Mouse (Mus musculus): ENCODE measurements around the gene Slfn9. TPM values are rescaled to one million over a fixed set of nuclear protein-coding genes. Genes with fewer than 3 reads are reported as not detected.
A peak's percentile ranks its signal among the peaks of the same experiment; 100 is the strongest.
"Not testable (repeated sequence)": the region's sequence is repeated elsewhere in the genome, so short reads cannot be mapped to it uniquely, and the experiment has no call there.

The Slfn9 gene
- 18.6 and 20.7 TPM in 2 replicates for polyA plus RNA-seq (2015; fragmentation: Nextera tagmentation; extraction: Ambion mirVana)

DNA sequence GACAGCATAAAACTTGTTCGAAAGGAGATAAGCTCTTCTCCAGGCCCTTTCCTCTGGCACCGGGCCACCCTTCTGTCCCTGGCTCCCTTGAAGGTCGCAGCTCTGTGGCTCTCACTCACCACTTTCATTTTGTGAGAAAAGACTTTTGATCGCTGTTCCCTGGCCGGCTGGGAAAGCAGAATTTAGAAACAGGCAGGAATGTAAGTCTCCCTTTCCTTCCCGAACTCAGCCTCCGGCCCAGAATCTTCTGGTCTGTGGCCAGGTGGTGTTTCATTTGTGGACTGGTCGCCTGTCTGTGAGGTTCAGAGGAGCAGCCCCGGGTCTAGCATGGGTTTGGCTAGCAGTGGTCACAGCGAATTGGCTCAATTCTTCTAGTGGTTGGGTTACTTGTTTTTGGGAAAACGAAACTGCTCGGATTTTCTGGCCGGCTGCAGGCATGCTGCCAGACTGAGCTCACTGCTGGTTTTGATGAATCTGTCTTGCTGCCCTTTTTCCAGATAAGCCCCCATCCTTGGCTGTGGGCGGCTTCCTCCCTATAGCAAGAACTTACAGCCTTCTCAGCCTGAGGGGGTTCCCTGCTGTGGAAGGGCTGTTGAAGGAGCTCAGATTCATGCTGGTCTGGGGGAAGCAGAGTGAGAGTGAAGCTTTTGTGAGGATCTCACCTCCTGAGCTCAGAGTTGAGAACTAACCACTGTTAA lies at the start of gene Slfn9:
Gene Slfn9, minus strand, starts transcription at position 362 of the 698 bp plus-strand sequence.
- 5% methylated on average over 14 of the region's 14 CpGs for WGBS
- ATAC-seq (replicated peaks; ENCODE audit: low FRiP score), result peak; percentile 22; the same call in 1 of the 2 replicates
- Histone ChIP-seq H3K4me2 (peak within 1 kb of the TSS; percentile 89), H3K27me3 (no peaks in the 10 kb centered on the region), H3K4me1 (peaks cover 21% of the 10 kb centered on the region), H3K4me3 (replicated peaks) (peak within 1 kb of the TSS; percentile 55), H3K9ac (peak within 1 kb of the TSS; percentile 52), H3K9me3 (replicated peaks) (no peaks in the 10 kb centered on the region), H3K27ac (peak within 1 kb of the TSS; percentile 80), H3K36me3 (peaks cover 8% of the 10 kb centered on the region; the same call in 1 of the 2 replicates)

DNA sequence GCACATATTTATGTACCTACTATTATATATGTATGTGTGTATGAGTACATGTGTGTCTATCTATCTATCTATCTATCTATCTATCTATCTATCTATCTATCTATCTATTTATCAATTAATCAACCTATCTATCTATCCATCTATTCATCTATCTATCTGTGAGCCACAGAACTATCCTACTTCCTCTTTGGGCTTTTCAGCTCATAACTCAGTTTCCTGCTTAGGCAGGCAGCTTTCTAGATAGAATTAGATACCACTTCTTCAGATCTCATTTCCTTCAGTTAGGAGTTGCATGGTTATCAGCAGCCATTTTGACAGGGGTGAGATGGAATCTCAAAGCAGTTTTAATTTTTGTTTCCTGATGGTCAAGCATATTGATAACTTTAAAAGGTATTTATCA lies 49.4 kb upstream of the Slfn9 start:
- Histone ChIP-seq H3K4me3 (replicated peaks) (no peak overlapping the region), H3K9me3 (replicated peaks) (no peaks in the 10 kb centered on the region), H3K27ac (no peak overlapping the region), H3K36me3 (no peaks in the 10 kb centered on the region), H3K9ac (no peak overlapping the region), H3K4me2 (no peak overlapping the region), H3K27me3 (no peaks in the 10 kb centered on the region), H3K4me1 (no peaks in the 10 kb centered on the region)
- ATAC-seq (replicated peaks; ENCODE audit: low FRiP score), result no peak

DNA sequence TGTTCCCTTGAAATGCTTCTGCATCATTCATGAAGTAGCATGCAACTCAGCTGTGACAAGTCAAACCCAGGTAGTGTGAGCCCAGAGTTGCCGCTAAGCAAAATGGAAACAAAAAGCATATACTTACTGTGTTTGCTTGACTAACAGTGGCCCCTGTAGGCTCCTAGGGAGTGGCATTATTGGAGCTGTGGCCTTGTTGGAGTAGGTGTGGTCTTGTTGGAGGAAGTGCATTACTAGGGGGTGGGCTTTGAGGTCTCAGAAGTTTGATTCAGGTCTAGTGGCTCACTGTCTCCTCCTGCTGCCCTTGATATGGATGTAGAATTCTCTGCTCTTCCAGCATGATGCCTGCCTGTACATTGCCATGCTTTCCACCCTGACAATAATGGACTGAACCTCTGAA lies 48.7 kb upstream of the Slfn9 start:
- ATAC-seq (replicated peaks; ENCODE audit: low FRiP score), result no peak
- H3K4me2 ChIP-seq, result peak overlapping the region; percentile 49
- no peak overlapping the region for H3K9ac ChIP-seq
- no peaks in the 10 kb centered on the region for H3K27me3 ChIP-seq
- H3K27ac ChIP-seq, result no peak overlapping the region
- 14% methylated on average over 1 of the region's 1 CpGs for WGBS
- H3K9me3 ChIP-seq (replicated peaks), result no peaks in the 10 kb centered on the region
- no peaks in the 10 kb centered on the region for H3K36me3 ChIP-seq
- H3K4me1 ChIP-seq, result no peaks in the 10 kb centered on the region
- peak overlapping the region; percentile 27 for H3K4me3 ChIP-seq (replicated peaks)

DNA sequence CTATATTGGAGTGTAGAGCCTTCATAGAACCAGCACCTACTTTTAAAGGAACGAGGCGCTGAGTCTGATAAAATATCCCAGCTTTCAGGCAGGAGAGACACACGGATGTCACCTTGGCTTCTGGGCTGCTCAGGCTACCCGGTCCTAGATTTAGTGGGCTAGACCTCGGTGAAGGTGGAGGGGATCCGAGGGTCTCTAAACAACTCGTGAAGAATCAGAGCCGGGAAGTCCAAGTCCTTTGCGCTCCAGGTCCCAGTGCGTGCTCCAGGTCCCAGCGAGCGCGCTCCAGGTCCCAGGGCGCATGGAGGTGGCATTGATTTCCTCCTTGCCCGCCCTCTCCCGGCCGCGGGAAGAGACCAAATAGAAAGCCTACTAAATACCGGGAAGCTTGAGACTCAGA lies 48.2 kb upstream of the Slfn9 start:
- ATAC-seq (replicated peaks; ENCODE audit: low FRiP score), result no peak
- peak overlapping the region; percentile 49 for H3K4me2 ChIP-seq
- no peaks in the 10 kb centered on the region for H3K9me3 ChIP-seq (replicated peaks)
- H3K27me3 ChIP-seq, result no peaks in the 10 kb centered on the region
- peak overlapping the region; percentile 27 for H3K4me3 ChIP-seq (replicated peaks)
- no peaks in the 10 kb centered on the region for H3K4me1 ChIP-seq
- no peaks in the 10 kb centered on the region for H3K36me3 ChIP-seq
- 13% methylated on average over 19 of the region's 19 CpGs for WGBS
- no peak overlapping the region for H3K9ac ChIP-seq
- no peak overlapping the region for H3K27ac ChIP-seq

DNA sequence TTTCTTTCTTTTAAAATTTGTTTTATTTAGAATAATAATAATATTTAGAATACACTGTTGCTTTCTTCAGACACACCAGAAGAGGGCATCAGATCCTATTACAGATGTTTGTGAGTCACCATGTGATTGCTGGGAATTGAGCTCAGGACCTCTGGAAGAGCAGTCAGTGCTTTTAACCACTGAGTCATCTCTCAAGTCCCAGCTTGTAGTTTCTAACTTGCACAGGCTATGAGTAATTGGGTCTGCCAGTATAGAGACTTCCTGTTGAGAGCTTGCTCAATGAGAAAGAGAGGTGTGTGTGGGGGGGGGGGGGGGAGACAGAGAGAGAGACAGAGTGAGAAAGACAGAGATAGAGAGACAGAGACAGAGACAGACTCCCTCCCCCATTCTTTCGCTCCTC lies 47.5 kb upstream of the Slfn9 start:
- Histone ChIP-seq H3K36me3 (no peaks in the 10 kb centered on the region), H3K9me3 (replicated peaks) (no peaks in the 10 kb centered on the region), H3K4me1 (no peaks in the 10 kb centered on the region), H3K9ac (no peak overlapping the region), H3K4me3 (replicated peaks) (no peak overlapping the region), H3K27me3 (no peaks in the 10 kb centered on the region), H3K4me2 (peak overlapping the region; percentile 49; the same call in 1 of the 2 replicates), H3K27ac (no peak overlapping the region)
- 25% methylated on average over 1 of the region's 1 CpGs for WGBS
- no peak for ATAC-seq (replicated peaks; ENCODE audit: low FRiP score)

DNA sequence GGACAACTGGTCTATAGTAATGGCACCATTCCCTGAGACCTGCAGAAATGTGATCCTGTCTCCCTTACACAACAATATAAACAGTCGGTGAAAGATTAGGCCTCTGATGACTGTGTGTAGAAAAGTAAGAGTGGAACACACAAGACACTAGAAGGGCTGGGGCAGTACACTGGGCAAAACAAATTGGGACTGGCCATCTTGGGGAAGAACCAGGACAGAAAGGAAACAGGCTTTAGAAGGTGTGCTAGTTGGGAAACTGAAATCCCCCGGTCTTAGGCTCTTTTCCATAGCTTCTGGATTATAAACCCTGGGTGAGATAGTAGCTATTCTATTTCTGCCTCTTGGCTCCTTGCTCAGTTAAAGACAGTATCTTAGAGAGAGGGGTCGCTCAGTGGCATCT lies 47.1 kb upstream of the Slfn9 start:
- H3K4me3 ChIP-seq (replicated peaks); H3K9me3 ChIP-seq (replicated peaks); H3K27me3 ChIP-seq; H3K4me1 ChIP-seq; H3K36me3 ChIP-seq; H3K27ac ChIP-seq; H3K9ac ChIP-seq; H3K4me2 ChIP-seq; ATAC-seq (replicated peaks; ENCODE audit: low FRiP score): not testable (repeated sequence)
- 82% methylated on average over 3 of the region's 3 CpGs for WGBS

DNA sequence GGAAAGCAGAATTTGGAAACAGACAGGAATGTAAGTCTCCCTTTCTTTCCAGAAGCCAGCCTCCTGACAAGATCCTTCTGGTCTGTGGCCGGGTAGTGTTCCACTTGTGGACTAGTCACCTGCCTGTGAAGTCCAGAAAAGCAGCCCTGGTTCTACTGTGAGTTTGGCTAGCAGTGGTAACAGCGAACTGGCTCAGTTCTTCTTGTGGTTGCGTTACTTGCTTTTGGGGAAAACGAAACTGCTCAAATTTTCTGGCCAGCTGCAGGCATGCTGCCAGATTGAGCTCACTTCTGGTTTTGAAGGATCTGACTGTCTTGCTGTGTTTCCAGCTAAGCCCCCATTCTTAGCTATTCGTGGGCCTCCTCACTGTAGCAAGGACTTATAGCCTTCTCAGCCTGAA lies 29.0 kb upstream of the Slfn9 start, which contains the start of gene Slfn8:
Gene Slfn8, minus strand, starts transcription at position 190 of the 400 bp plus-strand sequence.
- no peak for ATAC-seq (replicated peaks; ENCODE audit: low FRiP score)
- Histone ChIP-seq H3K4me3 (replicated peaks) (no peak within 1 kb of the TSS), H3K27me3 (no peaks in the 10 kb centered on the region), H3K4me2 (no peak within 1 kb of the TSS), H3K36me3 (no peaks in the 10 kb centered on the region), H3K9me3 (replicated peaks) (no peaks in the 10 kb centered on the region), H3K9ac (no peak within 1 kb of the TSS), H3K27ac (no peak within 1 kb of the TSS), H3K4me1 (no peaks in the 10 kb centered on the region)
- WGBS, result 74% methylated on average over 5 of the region's 5 CpGs

DNA sequence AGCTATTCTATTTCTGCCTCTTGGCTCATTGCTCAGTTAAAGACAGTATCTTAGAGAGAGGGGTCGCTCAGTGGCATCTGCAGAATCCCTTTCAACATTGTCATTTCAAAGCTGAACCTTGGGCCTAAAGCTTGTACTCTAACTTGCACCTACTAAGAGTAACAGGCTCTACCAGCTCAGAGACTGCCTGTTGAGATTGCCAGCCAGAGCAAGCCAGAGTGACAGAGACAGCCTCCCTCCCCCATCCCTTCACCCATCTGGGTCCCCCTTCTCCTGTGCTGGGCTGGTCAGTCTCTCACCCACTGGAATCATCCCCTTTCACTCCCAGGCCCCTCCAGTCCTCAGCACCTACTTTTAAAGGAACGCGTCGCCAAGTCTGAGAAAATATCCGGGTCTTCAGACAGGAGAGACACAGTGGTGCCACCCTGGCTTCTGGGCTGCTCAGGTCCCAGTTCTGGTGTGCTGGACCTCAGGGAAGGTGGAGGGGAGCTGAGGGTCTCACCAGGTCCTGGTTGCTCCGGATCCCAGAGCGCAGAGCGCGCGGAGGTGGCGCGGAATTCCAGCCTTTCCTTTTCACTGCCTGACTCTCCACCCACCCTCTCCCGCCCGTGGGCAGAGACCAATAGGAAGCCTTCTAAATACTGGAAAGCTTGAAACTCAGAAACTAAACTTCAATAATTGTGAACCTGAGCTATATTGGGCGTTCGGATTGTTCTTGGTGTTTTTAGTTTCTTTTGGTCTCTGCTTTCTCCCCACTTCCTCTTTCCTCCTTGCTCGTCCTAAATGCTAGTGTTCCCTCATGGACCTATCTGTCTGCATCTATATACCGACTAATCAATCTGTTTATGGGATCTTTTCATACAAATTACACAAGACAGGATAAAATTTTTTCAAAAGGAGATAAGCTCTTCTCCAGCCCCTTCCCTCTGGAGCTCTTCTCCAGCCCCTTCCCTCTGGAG lies 28.2 kb upstream of the Slfn9 start:
- H3K4me3 ChIP-seq (replicated peaks); ATAC-seq (replicated peaks; ENCODE audit: low FRiP score); H3K36me3 ChIP-seq; H3K27ac ChIP-seq; H3K4me1 ChIP-seq; H3K9me3 ChIP-seq (replicated peaks); H3K9ac ChIP-seq; H3K27me3 ChIP-seq; H3K4me2 ChIP-seq: not testable (repeated sequence)
- WGBS, result 75% methylated on average over 18 of the region's 18 CpGs

DNA sequence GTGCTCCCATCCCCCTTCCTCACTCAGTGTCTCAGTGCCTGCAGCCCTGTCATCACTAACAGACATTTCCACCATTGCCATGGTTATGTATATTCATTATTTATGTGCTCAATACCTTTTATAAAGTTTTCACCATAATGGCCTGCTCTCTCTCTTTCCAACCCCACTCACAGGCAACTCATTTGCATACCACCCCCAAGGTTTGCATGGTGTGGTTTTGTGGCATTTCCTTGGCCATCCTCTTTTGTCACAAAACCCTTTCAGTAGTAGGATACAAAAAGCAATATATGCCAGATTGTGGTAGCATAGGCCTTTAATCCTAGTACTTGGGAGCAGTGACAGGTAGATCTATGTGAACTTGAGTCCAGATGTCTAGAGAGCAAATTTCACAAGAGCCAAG lies 24.5 kb upstream of the Slfn9 start:
- no peak overlapping the region for H3K4me2 ChIP-seq
- ATAC-seq (replicated peaks; ENCODE audit: low FRiP score), result no peak
- H3K9me3 ChIP-seq (replicated peaks), result no peaks in the 10 kb centered on the region
- H3K4me1 ChIP-seq, result no peaks in the 10 kb centered on the region
- H3K9ac ChIP-seq, result no peak overlapping the region
- no peaks in the 10 kb centered on the region for H3K27me3 ChIP-seq
- no peak overlapping the region for H3K27ac ChIP-seq
- no peak overlapping the region for H3K4me3 ChIP-seq (replicated peaks)
- no peaks in the 10 kb centered on the region for H3K36me3 ChIP-seq

DNA sequence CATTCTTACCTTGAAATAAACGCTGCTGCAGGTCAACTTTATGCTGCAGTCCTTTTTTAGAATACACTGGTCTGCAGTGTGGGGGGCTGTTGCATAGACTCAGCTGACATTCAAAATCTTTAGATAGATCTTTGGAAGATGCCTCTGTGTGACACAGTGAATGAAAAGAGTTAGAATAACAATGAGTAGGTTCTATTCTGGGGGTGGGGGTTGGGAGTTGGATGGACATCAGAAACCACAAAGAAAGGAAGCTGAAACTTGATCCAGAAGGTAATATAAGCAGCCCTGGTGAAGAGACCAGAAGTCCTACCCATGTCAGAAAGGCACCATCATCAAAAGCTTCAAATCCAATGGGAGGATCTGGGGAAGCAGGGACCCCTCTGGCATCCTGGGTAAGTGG lies 21.7 kb upstream of the Slfn9 start:
- Histone ChIP-seq H3K36me3 (no peaks in the 10 kb centered on the region), H3K4me1 (no peaks in the 10 kb centered on the region), H3K27me3 (no peaks in the 10 kb centered on the region), H3K4me2 (no peak overlapping the region), H3K9ac (no peak overlapping the region), H3K27ac (no peak overlapping the region), H3K9me3 (replicated peaks) (no peaks in the 10 kb centered on the region), H3K4me3 (replicated peaks) (no peak overlapping the region)
- WGBS, result 90% methylated on average over 1 of the region's 1 CpGs
- no peak for ATAC-seq (replicated peaks; ENCODE audit: low FRiP score)

DNA sequence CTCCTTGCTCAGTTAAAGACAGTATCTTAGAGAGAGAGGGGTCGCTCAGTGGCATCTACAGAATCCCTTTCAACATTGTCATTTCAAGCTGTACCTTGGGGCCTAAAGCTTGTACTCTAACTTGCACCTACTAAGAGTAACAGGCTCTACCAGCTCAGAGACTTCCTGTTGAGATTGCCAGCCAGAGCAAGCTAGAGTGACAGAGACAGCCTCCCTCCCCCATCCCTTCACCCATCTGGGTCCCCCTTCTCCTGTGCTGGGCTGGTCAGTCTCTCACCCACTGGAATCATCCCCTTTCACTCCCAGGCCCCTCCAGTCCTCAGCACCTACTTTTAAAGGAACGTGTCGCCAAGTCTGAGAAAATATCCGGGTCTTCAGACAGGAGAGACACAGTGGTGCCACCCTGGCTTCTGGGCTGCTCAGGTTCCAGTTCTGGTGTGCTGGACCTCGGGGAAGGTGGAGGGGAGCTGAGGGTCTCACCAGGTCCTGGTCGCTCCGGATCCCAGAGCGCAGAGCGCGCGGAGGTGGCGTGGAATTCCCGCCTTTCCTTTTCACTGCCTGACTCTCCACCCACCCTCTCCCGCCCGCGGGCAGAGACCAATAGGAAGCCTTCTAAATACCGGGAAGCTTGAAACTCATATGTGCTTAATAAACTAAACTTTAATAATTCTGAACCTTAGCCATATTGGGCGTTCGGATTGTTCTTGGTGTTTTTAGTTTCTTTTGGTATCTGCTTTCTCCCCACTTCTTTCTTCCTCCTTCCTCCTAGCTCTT lies 831 bp downstream of the Slfn9 start:
- H3K27me3 ChIP-seq; H3K36me3 ChIP-seq; H3K9me3 ChIP-seq (replicated peaks): not testable (repeated sequence)
- peak; percentile 58; the same call in 1 of the 2 replicates for ATAC-seq (replicated peaks; ENCODE audit: low FRiP score)
- Histone ChIP-seq H3K9ac (peak overlapping the region; percentile 52), H3K27ac (peak overlapping the region; percentile 80), H3K4me3 (replicated peaks) (peak overlapping the region; percentile 55), H3K4me1 (peaks cover 22% of the 10 kb centered on the region), H3K4me2 (peak overlapping the region; percentile 89)
- WGBS, result 15% methylated on average over 19 of the region's 19 CpGs
